Mouse (Mus musculus) neural tube, embryonic 11.5 days (tissue): ENCODE data around the gene Ppp1r12c. TPM values are rescaled to one million over a fixed set of nuclear protein-coding genes. Genes with fewer than 3 reads are reported as not detected.

Experiments used
- ATAC-seq: fragments of 200-750 bp; cut with Nextera tagmentation; 2 replicates; pipeline ENCODE4 v1.8.0; 2017; ENCODE audit warnings: moderate number of reproducible peaks, mild to moderate bottlenecking, moderate TSS enrichment, moderate library complexity; ENCODE audit not compliant: insufficient read depth, low FRiP score, low TSS enrichment
- DNase-seq: peaks from one replicate; pipeline ENCODE4 v3.0.0-alpha.2; 2015; ENCODE audit warnings: low spot score
- H3K27ac ChIP-seq: fragments of 300-500 bp; sonication (generic); 2 replicates; pipeline ENCODE4 v1.5.1; 2014; ENCODE audit warnings: low read depth, mild to moderate bottlenecking, low read length
- H3K27me3 ChIP-seq: fragments of 300-500 bp; sonication (generic); 2 replicates; pipeline ENCODE4 v1.6.1; 2014; ENCODE audit warnings: mild to moderate bottlenecking, low read length, mixed read lengths; ENCODE audit not compliant: control insufficient read depth, insufficient read depth
- H3K36me3 ChIP-seq: fragments of 300-500 bp; sonication (generic); 2 replicates; pipeline ENCODE4 v1.6.1; 2014; ENCODE audit warnings: mild to moderate bottlenecking, low read length, moderate library complexity, mixed read lengths; ENCODE audit not compliant: control insufficient read depth, insufficient read depth
- H3K4me1 ChIP-seq: fragments of 300-500 bp; sonication (generic); 2 replicates; pipeline ENCODE4 v1.6.1; 2014; ENCODE audit warnings: low read length, mixed read lengths; ENCODE audit not compliant: control insufficient read depth, insufficient read depth
- H3K4me2 ChIP-seq: fragments of 300-500 bp; sonication (generic); 2 replicates; pipeline ENCODE4 v1.6.1; 2014; ENCODE audit warnings: low read depth, mild to moderate bottlenecking, moderate library complexity
- H3K4me3 ChIP-seq: fragments of 300-500 bp; sonication (generic); 2 replicates; pipeline ENCODE4 v1.5.1; 2014; ENCODE audit warnings: low read depth, low read length
- H3K9ac ChIP-seq: fragments of 300-500 bp; sonication (generic); 2 replicates; pipeline ENCODE4 v1.6.1; 2014; ENCODE audit warnings: mild to moderate bottlenecking, low read length
- H3K9me3 ChIP-seq: fragments of 300-500 bp; sonication (generic); 2 replicates; pipeline ENCODE4 v1.6.1; 2016; ENCODE audit warnings: low read length; ENCODE audit not compliant: control insufficient read depth
- WGBS: fragments of 180-500 bp; shearing (Covaris S2); extraction: QIAGEN DNeasy Blood & Tissue Kit; methylation state at CpG from one replicate; pipeline ENCODE4 v1.1.7; 2014; 5-methylcytosine and 5-hydroxymethylcytosine counted together
- polyA plus RNA-seq: library from polyadenylated mRNA; unstranded; fragments of >200 nt; fragmentation: Nextera tagmentation; extraction: Ambion mirVana; gene quantifications from 2 replicates; pipeline ENCODE4 v1.2.1, GENCODE M21; 2014

Ppp1r12c gene
- polyA plus RNA-seq, 1 experiment from 2014 or later, result 41.1 TPM

DNA sequence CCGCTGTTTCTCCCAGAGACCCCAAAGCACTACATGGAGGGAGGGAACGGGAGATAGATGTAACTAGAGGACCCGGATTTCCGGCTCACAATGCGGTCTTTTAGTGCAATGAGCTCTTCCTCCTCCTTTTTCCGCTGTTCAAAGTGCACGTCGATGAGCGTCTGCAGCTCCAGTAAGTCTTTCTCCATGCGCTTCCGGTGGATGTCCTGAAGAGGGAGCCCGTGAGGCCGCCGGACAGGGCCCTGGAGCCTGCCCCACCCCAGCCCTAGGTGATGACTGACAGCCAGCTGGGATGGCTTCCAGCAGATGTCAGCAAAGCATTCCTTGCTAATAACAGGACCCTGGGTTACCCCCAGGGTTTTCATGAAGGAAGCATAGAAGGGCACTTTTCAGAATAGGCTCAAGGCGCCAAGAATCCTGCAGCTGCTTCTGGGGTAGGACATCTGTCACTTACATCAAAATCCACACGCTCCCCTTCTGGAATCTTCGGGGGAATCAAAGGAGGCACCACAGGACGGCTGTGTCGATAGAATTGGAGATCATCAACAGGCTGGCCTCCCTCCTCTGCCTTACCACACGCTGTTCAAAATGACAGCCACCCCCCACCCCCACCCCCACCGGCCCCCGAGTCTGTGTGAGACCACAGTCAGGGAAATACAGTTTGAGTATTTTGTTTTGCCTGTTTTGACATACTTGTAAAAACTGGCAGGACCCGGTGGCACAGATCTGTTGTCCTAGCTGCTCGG is 8.6 kb upstream of the Ppp1r12c start:
- Histone ChIP-seq H3K27ac (no peak overlapping the region), H3K9me3 (no peaks in the 10 kb centered on the region), H3K36me3 (no peaks in the 10 kb centered on the region), H3K4me2 (no peak overlapping the region), H3K9ac (no peak overlapping the region), H3K27me3 (no peaks in the 10 kb centered on the region), H3K4me3 (no peak overlapping the region), H3K4me1 (no peaks in the 10 kb centered on the region)
- peak; percentile 54 for ATAC-seq
- DNase-seq, result peak; percentile 78
- 17% methylated on average over 24 of the region's 24 CpGs for WGBS

DNA sequence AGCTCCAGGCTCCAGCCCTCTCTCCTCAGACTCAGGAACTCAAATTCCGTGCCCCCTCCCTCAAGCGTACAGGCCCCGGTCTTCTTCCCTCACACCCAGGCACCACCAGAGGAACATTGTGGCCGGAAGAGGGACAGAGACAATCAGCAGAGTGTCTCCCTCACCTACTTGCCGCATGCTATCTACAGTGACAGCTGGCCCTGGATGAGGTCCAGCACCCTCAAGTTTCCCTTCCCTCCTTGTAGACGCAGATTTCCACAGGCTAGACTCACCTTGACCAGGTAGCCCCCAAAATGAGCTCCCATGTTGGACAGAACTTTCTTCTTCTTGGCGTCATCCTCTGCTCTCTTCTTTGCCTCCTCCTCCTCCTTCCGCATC is 7.2 kb upstream of the Ppp1r12c start:
- peak; percentile 9 for DNase-seq
- Histone ChIP-seq H3K27me3 (no peaks in the 10 kb centered on the region), H3K36me3 (no peaks in the 10 kb centered on the region), H3K9me3 (no peaks in the 10 kb centered on the region), H3K4me2 (no peak overlapping the region), H3K27ac (no peak overlapping the region), H3K9ac (no peak overlapping the region), H3K4me1 (no peaks in the 10 kb centered on the region), H3K4me3 (no peak overlapping the region)
- no peak for ATAC-seq
- WGBS, result 82% methylated on average over 8 of the region's 8 CpGs

DNA sequence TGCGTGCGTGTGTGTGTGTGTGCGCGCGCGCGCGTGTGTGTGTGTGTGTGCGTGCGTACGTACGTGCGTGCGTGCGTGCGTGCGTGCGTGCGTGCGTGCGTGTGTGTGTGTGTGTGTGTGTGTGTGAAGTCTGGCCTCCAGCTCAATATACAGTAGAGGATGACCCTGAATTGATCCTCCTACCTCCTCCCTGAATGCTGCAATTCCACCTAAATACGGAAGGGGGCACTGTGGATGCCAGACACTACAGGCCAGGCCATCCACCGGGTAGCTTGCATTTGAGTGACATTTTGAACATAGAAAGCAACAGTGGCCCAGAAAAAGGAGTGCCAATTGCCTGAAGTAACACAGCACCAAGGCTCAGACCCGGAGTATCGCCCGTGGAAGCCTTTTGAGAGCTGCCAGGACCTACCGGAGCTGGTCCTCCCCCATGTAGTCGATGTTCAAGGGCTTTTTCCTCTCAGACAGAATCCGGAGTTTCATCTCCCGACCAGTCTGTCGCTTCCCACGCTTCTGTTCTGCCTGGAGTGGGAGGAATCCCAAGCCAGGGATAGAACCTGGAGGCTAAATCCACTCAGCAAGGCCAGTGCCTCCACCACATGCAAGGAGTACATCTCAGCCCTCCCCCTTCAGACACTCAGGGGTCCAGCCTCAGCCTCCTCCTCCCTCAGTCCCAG is 6.7 kb upstream of the Ppp1r12c start:
- no peaks in the 10 kb centered on the region for H3K4me1 ChIP-seq
- no peaks in the 10 kb centered on the region for H3K9me3 ChIP-seq
- H3K36me3 ChIP-seq, result no peaks in the 10 kb centered on the region
- DNase-seq (no peak), ATAC-seq (no peak)
- no peak overlapping the region for H3K9ac ChIP-seq
- WGBS, result 65% methylated on average over 11 of the region's 32 CpGs
- H3K27me3 ChIP-seq, result no peaks in the 10 kb centered on the region
- no peak overlapping the region for H3K27ac ChIP-seq
- H3K4me2 ChIP-seq, result no peak overlapping the region
- H3K4me3 ChIP-seq, result no peak overlapping the region

DNA sequence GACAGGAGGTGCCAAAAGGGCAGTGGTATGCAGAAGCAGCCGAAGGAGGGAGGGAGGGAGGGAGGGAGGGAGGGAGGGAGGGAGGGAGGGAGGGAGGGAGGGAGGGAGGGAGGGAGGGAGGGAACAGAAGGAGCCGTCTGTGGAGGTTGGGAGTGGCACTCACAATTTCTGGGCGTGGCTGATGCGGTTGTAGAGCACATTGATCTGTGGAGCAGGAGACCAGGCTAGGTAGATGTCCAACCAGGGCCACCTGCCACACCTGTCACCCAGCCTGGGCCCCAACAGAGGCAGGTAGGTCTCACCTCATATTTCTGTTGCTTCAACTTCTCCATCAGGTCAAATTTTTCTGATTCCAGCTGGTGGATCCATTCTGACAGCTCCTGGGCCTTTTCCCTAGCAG is 5.7 kb upstream of the Ppp1r12c start:
- no peak overlapping the region for H3K4me3 ChIP-seq
- no peak overlapping the region for H3K4me2 ChIP-seq
- no peak for DNase-seq
- H3K27me3 ChIP-seq, result no peaks in the 10 kb centered on the region
- ATAC-seq, result no peak
- 67% methylated on average over 3 of the region's 4 CpGs for WGBS
- no peaks in the 10 kb centered on the region for H3K9me3 ChIP-seq
- H3K9ac ChIP-seq, result no peak overlapping the region
- no peak overlapping the region for H3K27ac ChIP-seq
- H3K4me1 ChIP-seq, result no peaks in the 10 kb centered on the region
- H3K36me3 ChIP-seq, result no peaks in the 10 kb centered on the region

- WGBS, result 58% methylated on average over 11 of the region's 11 CpGs
- no peak overlapping the region for H3K4me2 ChIP-seq
Observed at GRCm38 (mm10) chr7:4504646-4505435, 3.4 kb upstream of the Ppp1r12c start.

GRCm38 (mm10) chr7:4503858-4504257 is 2.4 kb upstream of the Ppp1r12c start:
- 80% methylated on average over 5 of the region's 5 CpGs for WGBS

More at GRCm38 (mm10) chr7:4504646-4505435, 3.4 kb upstream of the Ppp1r12c start:
- H3K36me3 ChIP-seq, result no peaks in the 10 kb centered on the region
- H3K4me3 ChIP-seq, result no peak overlapping the region
- peaks cover 7% of the 10 kb centered on the region; the same call in 1 of the 2 replicates for H3K4me1 ChIP-seq
- no peak overlapping the region for H3K9ac ChIP-seq
- DNase-seq (no peak), ATAC-seq (no peak)
- H3K9me3 ChIP-seq, result no peaks in the 10 kb centered on the region
- no peaks in the 10 kb centered on the region for H3K27me3 ChIP-seq
- H3K27ac ChIP-seq, result no peak overlapping the region

GRCm38 (mm10) chr7:4503100-4503499 is 1.6 kb upstream of the Ppp1r12c start:
- no peaks in the 10 kb centered on the region for H3K9me3 ChIP-seq
- no peak overlapping the region for H3K4me2 ChIP-seq
- no peak overlapping the region for H3K4me3 ChIP-seq
- 86% methylated on average over 4 of the region's 4 CpGs for WGBS
- H3K4me1 ChIP-seq, result peaks cover 24% of the 10 kb centered on the region
- no peak overlapping the region for H3K27ac ChIP-seq
- H3K27me3 ChIP-seq, result no peaks in the 10 kb centered on the region
- no peak overlapping the region for H3K9ac ChIP-seq
- DNase-seq, result no peak
- ATAC-seq, result no peak
- H3K36me3 ChIP-seq, result no peaks in the 10 kb centered on the region

More at GRCm38 (mm10) chr7:4503858-4504257, 2.4 kb upstream of the Ppp1r12c start:
- Histone ChIP-seq H3K9ac (no peak overlapping the region), H3K27ac (no peak overlapping the region), H3K27me3 (no peaks in the 10 kb centered on the region), H3K36me3 (no peaks in the 10 kb centered on the region), H3K4me1 (peaks cover 17% of the 10 kb centered on the region), H3K9me3 (no peaks in the 10 kb centered on the region), H3K4me3 (no peak overlapping the region), H3K4me2 (no peak overlapping the region)
- no peak for DNase-seq
- ATAC-seq, result no peak

- Histone ChIP-seq H3K4me1 (peaks cover 28% of the 10 kb centered on the region), H3K27ac (no peak overlapping the region), H3K27me3 (no peaks in the 10 kb centered on the region), H3K36me3 (no peaks in the 10 kb centered on the region), H3K4me2 (peak overlapping the region; percentile 65), H3K4me3 (peak overlapping the region; percentile 94), H3K9me3 (no peaks in the 10 kb centered on the region), H3K9ac (peak overlapping the region; percentile 92; the same call in 1 of the 2 replicates)
- ATAC-seq (no peak), DNase-seq (peak; percentile 34)
- 13% methylated on average over 14 of the region's 14 CpGs for WGBS
Observed at GRCm38 (mm10) chr7:4502421-4503090, 1.1 kb upstream of the Ppp1r12c start.
